Mouse (Mus musculus) heart, adult 2 months (tissue): ENCODE results near the gene Efcc1.

Experiments used
- CTCF ChIP-seq: fragments of 200-600 bp; IDR thresholded peaks from 2 replicates; pipeline ENCODE4 v1.8.1; 2022; ENCODE audit warnings: antibody characterized with exemption, mild to moderate bottlenecking, moderate library complexity
- POLR2A ChIP-seq: fragments of 200-500 bp; IDR thresholded peaks from 2 replicates; pipeline ENCODE4 v1.6.1; 2011; ENCODE audit warnings: mild to moderate bottlenecking, low read depth, low read length, control low read depth; ENCODE audit not compliant: insufficient read depth

DNA sequence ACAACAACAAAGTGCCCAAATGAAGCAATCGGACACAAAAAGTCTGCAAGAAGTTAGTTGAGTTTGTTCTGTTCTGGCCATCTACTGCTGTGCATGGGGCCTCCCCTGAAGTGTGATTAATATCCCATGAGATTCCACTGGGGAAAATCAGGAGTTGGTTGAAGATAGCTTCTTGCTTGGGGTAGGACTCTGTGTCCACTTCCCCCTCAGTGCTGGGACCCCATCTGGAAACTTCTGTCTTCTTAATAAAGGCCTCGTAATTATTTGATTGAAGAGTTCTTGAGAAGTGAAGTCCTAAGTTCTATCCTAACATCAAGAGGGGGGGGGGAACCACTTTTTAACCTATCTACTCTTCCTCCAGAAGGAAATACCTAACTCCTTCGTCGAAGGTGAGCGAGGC is 31.5 kb downstream of the Efcc1 start:
- no peak for TF ChIP-seq CTCF
- no peak for TF ChIP-seq POLR2A
